Mouse (Mus musculus): ENCODE measurements at regions not wholly inside any gene's neighbourhood (a gene's known extent, or its start where the extent isn't known, plus 50 kb on each side); places are given as distances from the start of the nearest gene placed in this dataset.

DNA sequence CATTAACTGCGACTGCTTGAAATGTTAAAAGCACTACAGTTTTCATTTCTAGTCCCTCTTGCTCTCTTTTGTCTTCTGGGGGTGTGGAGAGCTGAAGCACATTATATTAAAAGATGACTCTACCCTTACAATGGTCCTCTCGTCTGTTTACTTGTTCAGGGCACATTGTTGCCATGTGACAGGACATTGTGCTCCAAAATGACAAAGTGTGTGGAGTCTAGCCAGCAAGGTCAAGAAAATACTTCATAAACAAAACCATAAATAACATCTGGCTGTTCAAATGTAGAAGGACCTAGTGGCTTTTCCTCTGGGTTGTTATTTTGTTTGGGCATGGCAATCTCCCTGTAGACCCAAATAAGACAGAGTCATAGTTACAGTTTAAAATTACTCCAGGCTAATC is 95.1 kb upstream of the Prep start:
- H3K4me3 ChIP-seq (ENCODE audit: control insufficient read depth in 1 of 2, insufficient read depth in 1 of 2, low read depth in 2 of 2, low read length in 2 of 2), result no peak overlapping the region
- DNase-seq (ENCODE audit: low read depth, low spot score), result no peak
- no peaks in the 10 kb centered on the region for H3K9me3 ChIP-seq (replicated peaks; ENCODE audit: insufficient read depth, low read length)

DNA sequence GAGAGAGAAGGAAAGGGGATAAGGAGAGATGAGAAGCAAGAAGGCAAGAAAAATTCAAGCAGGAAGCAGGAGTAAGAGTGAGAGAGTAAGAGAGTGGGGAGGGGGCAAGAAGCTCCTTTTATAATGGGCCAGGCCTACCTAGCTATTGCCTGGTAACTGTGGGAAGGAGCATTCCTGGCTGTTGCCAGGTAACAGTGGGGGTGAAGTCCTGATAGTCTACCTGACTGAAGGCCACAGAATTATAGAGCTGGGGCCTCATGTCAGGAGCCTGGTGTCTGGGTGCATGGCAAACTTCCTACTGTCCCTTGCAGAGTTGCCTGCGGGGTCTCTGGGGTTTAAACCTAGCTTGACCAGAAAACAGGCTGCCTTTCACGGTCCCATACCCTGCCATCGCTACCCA is 107.0 kb upstream of the Prep start:
- no peaks in the 10 kb centered on the region for H3K4me1 ChIP-seq (ENCODE audit: control insufficient read depth in 1 of 2, insufficient read depth in 2 of 2, low read length in 2 of 2)
- DNase-seq (ENCODE audit: low read depth, low spot score), result no peak
- no peaks in the 10 kb centered on the region for H3K36me3 ChIP-seq (ENCODE audit: control insufficient read depth in 1 of 2, insufficient read depth in 2 of 2, low read length in 2 of 2)
- peaks cover 2% of the 10 kb centered on the region in 2 experiments; a peak in 2 of 4 replicates for H3K27me3 ChIP-seq (ENCODE audit: control insufficient read depth in 1 of 2, insufficient read depth in 2 of 2, low read length in 2 of 2)
- no peaks in the 10 kb centered on the region for H3K9me3 ChIP-seq (replicated peaks; ENCODE audit: insufficient read depth, low read length)
- H3K27ac ChIP-seq (ENCODE audit: control insufficient read depth, low read depth, low read length), result no peak overlapping the region
- H3K9ac ChIP-seq (ENCODE audit: control insufficient read depth, low read depth, low read length, poor library complexity, severe bottlenecking), result no peak overlapping the region
- H3K4me3 ChIP-seq (ENCODE audit: control insufficient read depth in 1 of 2, insufficient read depth in 1 of 2, low read depth in 2 of 2, low read length in 2 of 2), result no peak overlapping the region
- no peaks in the 10 kb centered on the region for H3K79me2 ChIP-seq (ENCODE audit: control insufficient read depth, insufficient read depth, low read length, poor library complexity)
- TF ChIP-seq ZKSCAN1 (IDR thresholded peaks at IDR 0.05; ENCODE audit: low read depth, low read length) (no peak), TAL1 (IDR thresholded peaks at IDR 0.05; ENCODE audit: low read length) (no peak), KAT2A (conservative IDR thresholded peaks at IDR 0.05; ENCODE audit: low read depth, low read length) (no peak), MAFK (IDR thresholded peaks at IDR 0.05; ENCODE audit: borderline replicate concordance, low read depth, low read length) (no peak), MXI1 (IDR thresholded peaks at IDR 0.05; ENCODE audit: low read depth, low read length) (no peak), MYB (IDR thresholded peaks at IDR 0.05; ENCODE audit: low read depth, low read length) (no peak), NELFE (IDR thresholded peaks at IDR 0.05; ENCODE audit: low read depth, low read length) (no peak)

More for the DNA sequence above, 95.1 kb upstream of the Prep start:
- H3K36me3 ChIP-seq (ENCODE audit: control insufficient read depth in 1 of 2, insufficient read depth in 2 of 2, low read length in 2 of 2), result no peaks in the 10 kb centered on the region
- H3K79me2 ChIP-seq (ENCODE audit: control insufficient read depth, insufficient read depth, low read length, poor library complexity), result no peaks in the 10 kb centered on the region
- H3K27me3 ChIP-seq (ENCODE audit: control insufficient read depth in 1 of 2, insufficient read depth in 2 of 2, low read length in 2 of 2), result peaks cover under 1 to 5% of the 10 kb centered on the region in 2 experiments; a peak in 3 of 4 replicates
- no peak for TF ChIP-seq EP300 (IDR thresholded peaks at IDR 0.05; ENCODE audit: low read depth in 1 of 2, low read length in 2 of 2)
- no peak for TF ChIP-seq NELFE (IDR thresholded peaks at IDR 0.05; ENCODE audit: low read depth, low read length)
- no peak for TF ChIP-seq CHD2 (IDR thresholded peaks at IDR 0.05; ENCODE audit: low read length)
- TF ChIP-seq POLR2A (IDR thresholded peaks at IDR 0.05; ENCODE audit: control insufficient read depth in 1 of 2, insufficient read depth in 1 of 2, low read depth in 1 of 2, low read length in 2 of 2, poor library complexity in 1 of 2), result no peak
- no peak for TF ChIP-seq JUND (IDR thresholded peaks at IDR 0.05; ENCODE audit: low read depth, low read length)
- no peaks in the 10 kb centered on the region for H3K4me1 ChIP-seq (ENCODE audit: control insufficient read depth in 1 of 2, insufficient read depth in 2 of 2, low read length in 2 of 2)
- H3K9ac ChIP-seq (ENCODE audit: control insufficient read depth, low read depth, low read length, poor library complexity, severe bottlenecking), result no peak overlapping the region
- H3K27ac ChIP-seq (ENCODE audit: control insufficient read depth, low read depth, low read length), result no peak overlapping the region

DNA sequence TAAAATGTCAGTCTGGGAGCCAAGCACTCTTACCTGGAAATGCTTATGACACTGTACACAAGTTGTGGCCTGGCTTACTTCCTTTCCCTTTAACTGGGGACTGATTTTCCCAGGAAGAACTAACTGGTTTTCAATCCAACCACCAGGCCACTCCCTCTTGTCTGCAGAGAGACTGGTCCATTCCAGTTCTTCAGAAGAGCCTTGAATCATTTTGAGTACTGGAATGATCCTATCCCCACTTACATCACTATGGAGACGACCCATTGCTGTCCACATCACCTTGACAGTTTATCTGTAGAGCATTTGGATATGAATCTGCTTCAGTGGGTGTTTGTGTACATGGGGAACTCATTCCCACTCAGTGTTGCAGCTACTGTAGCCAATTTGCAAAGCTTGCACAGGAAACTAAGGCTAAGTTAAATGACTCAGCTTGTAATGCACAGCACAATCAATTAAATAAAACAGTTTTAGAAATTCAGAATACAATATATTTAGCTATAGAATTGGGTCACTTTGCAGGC is 121.7 kb upstream of the Prep start:
- H3K79me2 ChIP-seq (ENCODE audit: control insufficient read depth, insufficient read depth, low read length, poor library complexity), result no peaks in the 10 kb centered on the region
- TF ChIP-seq EP300 (IDR thresholded peaks at IDR 0.05; ENCODE audit: low read depth in 1 of 2, low read length in 2 of 2) (no peak), CTCF (IDR thresholded peaks at IDR 0.05 in 2 of 3, conservative IDR thresholded peaks at IDR 0.05 in 1 of 3; ENCODE audit: control insufficient read depth in 1 of 3, insufficient read depth in 1 of 3, low read depth in 2 of 3, low read length in 3 of 3, poor library complexity in 1 of 3, severe bottlenecking in 1 of 3) (no peak), TCF12 (IDR thresholded peaks at IDR 0.05; ENCODE audit: low read depth, low read length) (no peak), HCFC1 (IDR thresholded peaks at IDR 0.05; ENCODE audit: low read depth, low read length) (no peak), JUND (IDR thresholded peaks at IDR 0.05; ENCODE audit: low read depth, low read length) (no peak), NELFE (IDR thresholded peaks at IDR 0.05; ENCODE audit: low read depth, low read length) (no peak), RCOR1 (IDR thresholded peaks at IDR 0.05; ENCODE audit: low read depth, low read length) (no peak), ETS1 (IDR thresholded peaks at IDR 0.05; ENCODE audit: low read depth, low read length) (no peak), NRF1 (IDR thresholded peaks at IDR 0.05; ENCODE audit: insufficient read depth, low read depth, low read length, poor library complexity, severe bottlenecking) (no peak), KAT2A (conservative IDR thresholded peaks at IDR 0.05; ENCODE audit: low read depth, low read length) (no peak), CHD1 (IDR thresholded peaks at IDR 0.05; ENCODE audit: low read depth, low read length) (no peak), ZNF384 (IDR thresholded peaks at IDR 0.05; ENCODE audit: low read depth, low read length) (no peak), MAX (IDR thresholded peaks at IDR 0.05; ENCODE audit: low read length) (no peak), SMC3 (IDR thresholded peaks at IDR 0.05; ENCODE audit: low read depth, low read length) (no peak), TBP (IDR thresholded peaks at IDR 0.05; ENCODE audit: low read depth, low read length) (no peak), USF2 (IDR thresholded peaks at IDR 0.05; ENCODE audit: borderline replicate concordance in 1 of 2, insufficient read depth in 1 of 2, low read depth in 1 of 2, low read length in 2 of 2) (no peak), POLR2A (IDR thresholded peaks at IDR 0.05; ENCODE audit: control insufficient read depth in 1 of 2, insufficient read depth in 1 of 2, low read depth in 1 of 2, low read length in 2 of 2, poor library complexity in 1 of 2) (no peak), ZMIZ1 (IDR thresholded peaks at IDR 0.05; ENCODE audit: low read depth, low read length) (no peak)

More for the DNA sequence above, 121.7 kb upstream of the Prep start:
- Histone ChIP-seq H3K36me3 (ENCODE audit: control insufficient read depth in 1 of 2, insufficient read depth in 2 of 2, low read length in 2 of 2) (no peaks in the 10 kb centered on the region), H3K27me3 (ENCODE audit: control insufficient read depth in 1 of 2, insufficient read depth in 2 of 2, low read length in 2 of 2) (peaks cover 0 to 5% of the 10 kb centered on the region in 2 experiments; a peak in 2 of 4 replicates), H3K4me1 (ENCODE audit: control insufficient read depth in 1 of 2, insufficient read depth in 2 of 2, low read length in 2 of 2) (no peaks in the 10 kb centered on the region), H3K4me3 (ENCODE audit: control insufficient read depth in 1 of 2, insufficient read depth in 1 of 2, low read depth in 2 of 2, low read length in 2 of 2) (no peak overlapping the region), H3K9me3 (replicated peaks; ENCODE audit: insufficient read depth, low read length) (no peaks in the 10 kb centered on the region), H3K9ac (ENCODE audit: control insufficient read depth, low read depth, low read length, poor library complexity, severe bottlenecking) (no peak overlapping the region), H3K27ac (ENCODE audit: control insufficient read depth, low read depth, low read length) (no peak overlapping the region)
- DNase-seq (ENCODE audit: low read depth, low spot score), result no peak

All from MEL (cell line).